Mouse (Mus musculus) embryonic facial prominence, embryonic 11.5 days (tissue): ENCODE results near the gene Pdxk. TPM values are rescaled to one million over a fixed set of nuclear protein-coding genes. Genes with fewer than 3 reads are reported as not detected.
A peak's percentile ranks its signal among the peaks of the same experiment; 100 is the strongest.

Source experiments
- ATAC-seq: fragments of 200-750 bp; cut with Nextera tagmentation; replicated peaks from 2 replicates; pipeline ENCODE4 v1.8.0; 2017; ENCODE audit warnings: low read depth; ENCODE audit not compliant: insufficient number of reproducible peaks, low FRiP score, low TSS enrichment
- DNase-seq: peaks from one replicate; pipeline ENCODE4 v3.0.0-alpha.2; 2015; ENCODE audit warnings: low spot score
- H3K27ac ChIP-seq: fragments of 300-500 bp; sonication (generic); replicated peaks from 2 replicates; pipeline ENCODE4 v1.5.1; 2014; ENCODE audit warnings: mild to moderate bottlenecking, low read depth, low read length, control low read depth
- H3K27me3 ChIP-seq: fragments of 300-500 bp; sonication (generic); 2 replicates; pipeline ENCODE4 v1.6.1; 2014; ENCODE audit warnings: mild to moderate bottlenecking, low read length, moderate library complexity, mixed read lengths; ENCODE audit not compliant: control insufficient read depth, insufficient read depth
- H3K36me3 ChIP-seq: fragments of 300-500 bp; sonication (generic); replicated peaks from 2 replicates; pipeline ENCODE4 v1.6.1; 2014; ENCODE audit warnings: low read depth, mild to moderate bottlenecking, low read length, moderate library complexity, mixed read lengths; ENCODE audit not compliant: control insufficient read depth, insufficient read depth
- H3K4me1 ChIP-seq: fragments of 300-500 bp; sonication (generic); 2 replicates; pipeline ENCODE4 v1.6.1; 2014; ENCODE audit warnings: low read length, mixed read lengths; ENCODE audit not compliant: control insufficient read depth, insufficient read depth
- H3K4me2 ChIP-seq: fragments of 300-500 bp; sonication (generic); 2 replicates; pipeline ENCODE4 v1.6.1; 2014; ENCODE audit warnings: low read depth, mild to moderate bottlenecking, control low read depth, low read length, moderate library complexity
- H3K4me3 ChIP-seq: fragments of 300-500 bp; sonication (generic); 2 replicates; pipeline ENCODE4 v1.5.1; 2014; ENCODE audit warnings: low read depth, low read length, control low read depth
- H3K9ac ChIP-seq: fragments of 300-500 bp; sonication (generic); replicated peaks from 2 replicates; pipeline ENCODE4 v1.6.1; 2014; ENCODE audit warnings: mild to moderate bottlenecking, control low read depth, low read length
- H3K9me3 ChIP-seq: fragments of 300-500 bp; sonication (generic); replicated peaks from 2 replicates; pipeline ENCODE4 v1.6.1; 2016; ENCODE audit warnings: mild to moderate bottlenecking, low read length, inconsistent platforms, mixed read lengths; ENCODE audit not compliant: control insufficient read depth
- WGBS: fragments of 180-500 bp; shearing (Covaris S2); extraction: QIAGEN DNeasy Blood & Tissue Kit; methylation state at CpG from one replicate; pipeline ENCODE4 v1.1.7; 2014; 5-methylcytosine and 5-hydroxymethylcytosine counted together
- polyA plus RNA-seq: library from polyadenylated mRNA; unstranded; fragments of >200 nt; fragmentation: Nextera tagmentation; extraction: Ambion mirVana; gene quantifications from 2 replicates; pipeline ENCODE4 v1.2.1, GENCODE M21; 2014

Pdxk gene
- polyA plus RNA-seq, 1 experiment from 2014 or later: 7.4 TPM

GRCm38 (mm10) chr10:78456696-78457095 is 8.1 kb downstream of the Pdxk start:
- ATAC-seq (no peak), DNase-seq (no peak)
- no peak overlapping the region for H3K4me3 ChIP-seq
- H3K27ac ChIP-seq: no peak overlapping the region
- peaks cover 3% of the 10 kb centered on the region; the same call in 1 of the 2 replicates for H3K4me1 ChIP-seq
- no peak overlapping the region for H3K9ac ChIP-seq
- WGBS: 89% methylated on average over 13 of the region's 13 CpGs
- H3K27me3 ChIP-seq: no peaks in the 10 kb centered on the region
- no peaks in the 10 kb centered on the region for H3K36me3 ChIP-seq
- no peak overlapping the region for H3K4me2 ChIP-seq
- no peaks in the 10 kb centered on the region for H3K9me3 ChIP-seq

DNA sequence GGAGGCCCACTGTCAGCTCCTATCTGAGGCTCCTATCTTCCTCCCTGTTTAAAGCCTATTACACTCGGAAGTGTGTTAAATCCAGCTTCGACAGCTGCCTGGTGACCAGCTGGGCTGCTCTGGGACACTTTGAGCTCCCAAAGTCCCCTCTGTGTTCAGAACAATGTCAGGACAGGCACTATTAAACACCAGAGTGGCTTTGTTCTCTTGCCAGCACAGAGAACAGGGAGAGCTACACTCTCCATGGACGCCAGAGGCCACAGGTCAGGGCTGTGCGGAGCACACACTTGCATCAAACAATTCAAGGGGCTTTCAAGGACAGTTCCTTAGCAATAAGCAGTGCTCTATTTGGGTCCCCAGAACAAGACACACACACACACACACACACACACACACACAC is 12.1 kb downstream of the Pdxk start:
- ATAC-seq (no peak), DNase-seq (no peak)
- no peak overlapping the region for H3K27ac ChIP-seq
- H3K4me1 ChIP-seq: no peaks in the 10 kb centered on the region; the same call in 1 of the 2 replicates
- no peaks in the 10 kb centered on the region for H3K9me3 ChIP-seq
- no peaks in the 10 kb centered on the region for H3K36me3 ChIP-seq
- H3K4me3 ChIP-seq: no peak overlapping the region
- 60% methylated on average over 4 of the region's 4 CpGs for WGBS
- H3K4me2 ChIP-seq: no peak overlapping the region
- H3K27me3 ChIP-seq: no peaks in the 10 kb centered on the region
- H3K9ac ChIP-seq: no peak overlapping the region

DNA sequence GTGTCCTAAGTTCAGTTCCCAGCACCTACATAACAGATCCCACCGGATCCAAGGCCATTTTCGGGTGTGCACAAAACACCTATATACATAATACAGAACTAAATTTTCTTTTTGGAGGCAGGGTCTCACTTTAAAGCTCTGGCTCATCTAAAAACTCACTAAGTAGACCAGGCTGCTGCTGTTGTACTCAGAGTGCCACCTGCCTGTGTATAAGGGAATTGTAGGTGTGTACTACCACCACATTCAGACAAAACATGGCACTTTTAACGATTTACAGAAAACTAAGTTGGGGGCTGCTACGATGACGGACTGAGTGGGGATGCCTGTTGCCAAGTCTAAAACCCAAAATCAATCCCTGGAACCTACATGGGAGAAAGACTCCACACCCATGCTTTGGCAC is 14.0 kb downstream of the Pdxk start:
- Histone ChIP-seq H3K27ac (no peak overlapping the region), H3K27me3 (no peaks in the 10 kb centered on the region), H3K4me1 (no peaks in the 10 kb centered on the region), H3K36me3 (no peaks in the 10 kb centered on the region), H3K4me2 (no peak overlapping the region), H3K9ac (no peak overlapping the region), H3K9me3 (no peaks in the 10 kb centered on the region), H3K4me3 (no peak overlapping the region)
- 92% methylated on average over 5 of the region's 5 CpGs for WGBS
- DNase-seq (no peak), ATAC-seq (no peak)

GRCm38 (mm10) chr10:78447396-78447795 is 17.4 kb downstream of the Pdxk start:
- Histone ChIP-seq H3K4me1 (no peaks in the 10 kb centered on the region), H3K36me3 (no peaks in the 10 kb centered on the region; the same call in 1 of the 2 replicates), H3K4me3 (no peak overlapping the region), H3K9ac (no peak overlapping the region), H3K9me3 (no peaks in the 10 kb centered on the region), H3K27me3 (no peaks in the 10 kb centered on the region), H3K27ac (no peak overlapping the region), H3K4me2 (no peak overlapping the region)
- ATAC-seq (no peak), DNase-seq (no peak)
- 83% methylated on average over 3 of the region's 3 CpGs for WGBS

- no peak overlapping the region for H3K4me3 ChIP-seq
- no peak overlapping the region for H3K9ac ChIP-seq
- DNase-seq: no peak
- no peaks in the 10 kb centered on the region for H3K9me3 ChIP-seq
- no peaks in the 10 kb centered on the region; the same call in 1 of the 2 replicates for H3K36me3 ChIP-seq
- no peaks in the 10 kb centered on the region for H3K4me1 ChIP-seq
- ATAC-seq: no peak
- H3K4me2 ChIP-seq: no peak overlapping the region
- 97% methylated on average over 3 of the region's 3 CpGs for WGBS
- H3K27me3 ChIP-seq: no peaks in the 10 kb centered on the region
- H3K27ac ChIP-seq: no peak overlapping the region
Measured at GRCm38 (mm10) chr10:78446195-78446594, 18.6 kb downstream of the Pdxk start.

DNA sequence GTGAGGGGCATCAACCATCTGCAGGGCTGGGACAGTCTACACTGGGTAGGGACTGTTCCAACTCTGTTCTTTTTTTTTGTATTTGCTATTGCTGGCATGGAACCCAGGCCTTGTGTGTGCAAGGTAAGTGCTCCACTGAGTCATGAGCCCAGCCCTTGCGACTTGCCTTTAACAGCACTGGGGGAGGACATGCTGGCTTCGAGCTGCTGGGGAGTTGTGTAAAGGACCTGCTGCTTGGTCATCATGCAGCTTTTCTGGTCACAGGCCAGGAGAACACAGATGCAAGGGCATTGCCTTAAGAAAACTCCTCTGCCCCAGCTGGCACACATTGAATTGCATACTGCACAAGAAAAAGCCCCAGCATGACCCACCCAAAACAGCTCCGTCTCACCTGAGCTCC is 22.5 kb downstream of the Pdxk start:
- no peaks in the 10 kb centered on the region for H3K27me3 ChIP-seq
- no peaks in the 10 kb centered on the region for H3K4me1 ChIP-seq
- no peak overlapping the region for H3K4me2 ChIP-seq
- WGBS: 90% methylated on average over 3 of the region's 3 CpGs
- no peak overlapping the region for H3K9ac ChIP-seq
- no peaks in the 10 kb centered on the region; the same call in 1 of the 2 replicates for H3K36me3 ChIP-seq
- no peak overlapping the region for H3K4me3 ChIP-seq
- no peaks in the 10 kb centered on the region for H3K9me3 ChIP-seq
- ATAC-seq (no peak), DNase-seq (no peak)
- no peak overlapping the region for H3K27ac ChIP-seq

DNA sequence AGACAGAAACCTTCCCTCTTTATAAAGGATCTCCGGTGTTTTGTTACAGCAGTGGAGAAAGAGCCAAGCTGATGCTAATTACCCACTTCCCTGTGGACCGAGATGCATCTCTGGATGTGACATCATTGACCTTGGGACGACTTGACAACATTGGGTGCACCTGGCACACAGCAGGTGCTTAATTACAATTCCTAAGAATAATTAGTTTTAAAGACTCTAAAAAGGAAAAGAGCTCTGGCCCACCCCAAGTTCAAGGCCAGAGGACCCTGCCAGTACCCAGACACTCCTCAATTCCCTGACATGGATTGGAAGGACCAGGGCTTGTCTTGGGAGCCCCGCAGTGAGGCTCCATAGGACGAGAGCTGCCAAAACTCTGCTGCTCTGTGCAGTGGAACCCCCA is 23.2 kb downstream of the Pdxk start:
- H3K4me3 ChIP-seq: no peak overlapping the region
- no peaks in the 10 kb centered on the region for H3K9me3 ChIP-seq
- 81% methylated on average over 5 of the region's 5 CpGs for WGBS
- no peaks in the 10 kb centered on the region; the same call in 1 of the 2 replicates for H3K36me3 ChIP-seq
- no peak overlapping the region for H3K4me2 ChIP-seq
- no peak for ATAC-seq
- no peak overlapping the region for H3K27ac ChIP-seq
- H3K27me3 ChIP-seq: no peaks in the 10 kb centered on the region
- no peak overlapping the region for H3K9ac ChIP-seq
- H3K4me1 ChIP-seq: no peaks in the 10 kb centered on the region
- no peak for DNase-seq

DNA sequence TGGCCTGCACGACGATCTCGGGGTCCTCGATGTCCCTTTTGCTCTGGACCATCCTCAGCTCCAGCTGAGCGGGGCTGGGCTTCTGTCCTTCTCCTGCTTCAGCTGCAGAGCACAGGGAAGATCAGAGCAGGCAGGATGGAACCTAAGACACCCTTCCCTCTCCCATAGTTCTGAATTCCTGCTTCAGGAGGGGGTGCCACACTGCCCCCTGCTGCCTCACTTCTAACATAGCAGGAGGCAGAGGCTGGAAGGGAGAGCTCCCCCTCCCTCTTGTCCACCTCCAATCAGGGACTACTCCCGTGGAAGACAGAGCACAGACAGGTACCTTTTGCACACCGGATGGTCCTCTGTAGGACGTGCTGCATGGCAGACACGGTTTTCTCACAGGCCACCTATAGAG is 24.0 kb downstream of the Pdxk start:
- peak; percentile 41 for DNase-seq

More for the DNA sequence above, 24.0 kb downstream of the Pdxk start:
- Histone ChIP-seq H3K9me3 (no peaks in the 10 kb centered on the region), H3K36me3 (no peaks in the 10 kb centered on the region; the same call in 1 of the 2 replicates), H3K27ac (no peak overlapping the region), H3K9ac (no peak overlapping the region), H3K4me2 (no peak overlapping the region), H3K4me3 (no peak overlapping the region), H3K4me1 (no peaks in the 10 kb centered on the region), H3K27me3 (no peaks in the 10 kb centered on the region)
- 63% methylated on average over 9 of the region's 9 CpGs for WGBS
- no peak for ATAC-seq
